Mouse (Mus musculus): Measurements from ENCODE around the gene Ablim1. TPM values are rescaled to one million over a fixed set of nuclear protein-coding genes. Genes with fewer than 3 reads are reported as not detected.

Gene Ablim1
- total and polyA plus RNA-seq, 2 experiments from 2014 or later, result 47.8 to 76.9 TPM

GRCm38 (mm10) chr19:57330309-57330708 is 15.6 kb upstream of the Ablim1 start:
- TF ChIP-seq CTCF (IDR thresholded peaks at IDR 0.05; ENCODE audit: low read depth), result peak; percentile 21; the same call in 1 of the 2 replicates
- Histone ChIP-seq H3K9me3 (ENCODE audit: low read length) (no peaks in the 10 kb centered on the region), H3K4me1 (ENCODE audit: insufficient read depth) (no peaks in the 10 kb centered on the region), H3K36me3 (ENCODE audit: insufficient read depth) (no peaks in the 10 kb centered on the region), H3K4me3 (ENCODE audit: low read depth, low read length) (no peak overlapping the region), H3K4me2 (ENCODE audit: low read depth) (no peak overlapping the region), H3K27ac (ENCODE audit: low read depth, low read length) (no peak overlapping the region), H3K27me3 (ENCODE audit: insufficient read depth, low read length) (no peaks in the 10 kb centered on the region), H3K9ac (no peak overlapping the region)
- DNase-seq (no peak), ATAC-seq (no peak)
- WGBS, result 75% methylated on average over 11 of the region's 11 CpGs

GRCm38 (mm10) chr19:57328792-57329191 is 14.1 kb upstream of the Ablim1 start:
- Histone ChIP-seq H3K27me3 (ENCODE audit: insufficient read depth, low read length) (no peaks in the 10 kb centered on the region), H3K27ac (ENCODE audit: low read depth, low read length) (no peak overlapping the region), H3K9me3 (ENCODE audit: low read length) (no peaks in the 10 kb centered on the region), H3K9ac (no peak overlapping the region), H3K4me2 (ENCODE audit: low read depth) (no peak overlapping the region), H3K36me3 (ENCODE audit: insufficient read depth) (no peaks in the 10 kb centered on the region), H3K4me3 (ENCODE audit: low read depth, low read length) (no peak overlapping the region), H3K4me1 (ENCODE audit: insufficient read depth) (peaks cover 2% of the 10 kb centered on the region; the same call in 1 of the 2 replicates)
- TF ChIP-seq CTCF (IDR thresholded peaks at IDR 0.05; ENCODE audit: low read depth), result peak; percentile 66
- ATAC-seq (no peak), DNase-seq (peak; percentile 52)
- 55% methylated on average over 12 of the region's 12 CpGs for WGBS

DNA sequence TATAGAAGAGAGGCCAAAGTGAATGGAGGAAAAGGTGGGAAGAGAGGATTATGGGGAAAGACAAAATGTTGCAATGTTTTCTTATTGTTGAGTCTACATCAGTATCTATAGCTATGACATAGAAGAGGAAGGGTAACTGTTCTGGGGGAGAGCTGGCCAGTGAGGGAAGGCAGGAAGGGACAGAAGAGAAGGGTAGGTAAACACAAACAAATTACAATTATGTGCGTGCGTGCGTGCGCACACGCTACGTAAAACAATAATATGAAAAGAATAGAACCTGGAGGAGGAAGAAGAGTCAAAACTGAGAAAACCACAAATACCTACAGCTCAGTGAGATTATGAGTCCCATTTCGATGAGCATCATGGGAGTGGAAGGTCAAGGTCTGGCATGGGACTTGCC is 13.6 kb upstream of the Ablim1 start:
- peaks cover 7% of the 10 kb centered on the region; the same call in 1 of the 2 replicates for H3K4me1 ChIP-seq (ENCODE audit: insufficient read depth)
- WGBS, result 97% methylated on average over 7 of the region's 7 CpGs
- TF ChIP-seq CTCF (IDR thresholded peaks at IDR 0.05; ENCODE audit: low read depth), result no peak

DNA sequence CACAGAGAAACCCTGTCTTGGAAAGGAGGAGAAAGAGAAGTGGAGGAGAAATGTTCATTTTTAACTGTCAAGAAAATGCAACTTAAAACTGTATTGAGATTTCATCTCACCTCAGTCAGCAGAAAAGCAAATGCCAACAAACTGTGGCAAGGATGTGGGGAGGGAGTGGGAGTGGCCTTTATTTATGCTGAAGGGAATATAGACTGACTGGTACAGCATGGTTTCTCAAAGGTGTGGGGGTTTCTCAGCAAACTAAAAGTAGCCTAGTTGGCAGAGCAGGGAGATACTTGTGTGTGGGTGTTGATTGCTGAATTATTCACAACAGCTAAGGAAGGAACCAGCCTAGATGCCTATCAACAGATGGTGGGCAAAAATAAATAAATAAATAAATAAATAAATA is 13.0 kb upstream of the Ablim1 start:
- no peak for TF ChIP-seq CTCF (IDR thresholded peaks at IDR 0.05; ENCODE audit: low read depth)
- no peak for ATAC-seq

More for the DNA sequence above, 13.6 kb upstream of the Ablim1 start:
- Histone ChIP-seq H3K27ac (ENCODE audit: low read depth, low read length) (no peak overlapping the region), H3K4me2 (ENCODE audit: low read depth) (no peak overlapping the region), H3K36me3 (ENCODE audit: insufficient read depth) (no peaks in the 10 kb centered on the region), H3K9me3 (ENCODE audit: low read length) (no peaks in the 10 kb centered on the region), H3K27me3 (ENCODE audit: insufficient read depth, low read length) (no peaks in the 10 kb centered on the region), H3K4me3 (ENCODE audit: low read depth, low read length) (no peak overlapping the region), H3K9ac (no peak overlapping the region)
- ATAC-seq (no peak), DNase-seq (no peak)

GRCm38 (mm10) chr19:57325748-57326300 is 11.1 kb upstream of the Ablim1 start:
- WGBS, result 28% methylated on average over 7 of the region's 7 CpGs
- no peak overlapping the region for H3K27ac ChIP-seq (ENCODE audit: low read depth, low read length)

More for the DNA sequence above, 13.0 kb upstream of the Ablim1 start:
- Histone ChIP-seq H3K27me3 (ENCODE audit: insufficient read depth, low read length) (no peaks in the 10 kb centered on the region), H3K27ac (ENCODE audit: low read depth, low read length) (no peak overlapping the region), H3K36me3 (ENCODE audit: insufficient read depth) (no peaks in the 10 kb centered on the region), H3K4me2 (ENCODE audit: low read depth) (no peak overlapping the region), H3K4me3 (ENCODE audit: low read depth, low read length) (no peak overlapping the region), H3K9ac (no peak overlapping the region), H3K9me3 (ENCODE audit: low read length) (no peaks in the 10 kb centered on the region), H3K4me1 (ENCODE audit: insufficient read depth) (peaks cover 7% of the 10 kb centered on the region; the same call in 1 of the 2 replicates)
- no peak for DNase-seq

GRCm38 (mm10) chr19:57323087-57323486 is 8.4 kb upstream of the Ablim1 start:
- H3K27ac ChIP-seq (ENCODE audit: low read depth, low read length), result peak overlapping the region; percentile 66; the same call in 1 of the 2 replicates
- peaks cover 7% of the 10 kb centered on the region; the same call in 1 of the 2 replicates for H3K4me1 ChIP-seq (ENCODE audit: insufficient read depth)
- H3K4me3 ChIP-seq (ENCODE audit: low read depth, low read length), result no peak overlapping the region
- no peaks in the 10 kb centered on the region for H3K36me3 ChIP-seq (ENCODE audit: insufficient read depth)
- no peak overlapping the region for H3K4me2 ChIP-seq (ENCODE audit: low read depth)
- no peaks in the 10 kb centered on the region for H3K9me3 ChIP-seq (ENCODE audit: low read length)
- H3K9ac ChIP-seq, result no peak overlapping the region
- DNase-seq (peak; percentile 71), ATAC-seq (peak; percentile 91)
- TF ChIP-seq CTCF (IDR thresholded peaks at IDR 0.05; ENCODE audit: low read depth), result peak; percentile 57
- WGBS, result 46% methylated on average over 8 of the region's 8 CpGs
- no peaks in the 10 kb centered on the region for H3K27me3 ChIP-seq (ENCODE audit: insufficient read depth, low read length)

More at GRCm38 (mm10) chr19:57325748-57326300, 11.1 kb upstream of the Ablim1 start:
- DNase-seq (peak; percentile 83), ATAC-seq (0 out of 2 replicates have a peak, but pooled peaks have one; percentile 28)
- no peak overlapping the region for H3K4me3 ChIP-seq (ENCODE audit: low read depth, low read length)
- no peaks in the 10 kb centered on the region for H3K36me3 ChIP-seq (ENCODE audit: insufficient read depth)
- H3K4me2 ChIP-seq (ENCODE audit: low read depth), result no peak overlapping the region
- H3K9me3 ChIP-seq (ENCODE audit: low read length), result no peaks in the 10 kb centered on the region
- TF ChIP-seq CTCF (IDR thresholded peaks at IDR 0.05; ENCODE audit: low read depth), result peak; percentile 87
- H3K27me3 ChIP-seq (ENCODE audit: insufficient read depth, low read length), result no peaks in the 10 kb centered on the region
- no peak overlapping the region for H3K9ac ChIP-seq
- H3K4me1 ChIP-seq (ENCODE audit: insufficient read depth), result peaks cover 7% of the 10 kb centered on the region; the same call in 1 of the 2 replicates

GRCm38 (mm10) chr19:57322491-57322890 is 7.8 kb upstream of the Ablim1 start:
- Histone ChIP-seq H3K9me3 (ENCODE audit: low read length) (no peaks in the 10 kb centered on the region), H3K9ac (no peak overlapping the region), H3K4me3 (ENCODE audit: low read depth, low read length) (no peak overlapping the region), H3K27ac (ENCODE audit: low read depth, low read length) (peak overlapping the region; percentile 66; the same call in 1 of the 2 replicates), H3K36me3 (ENCODE audit: insufficient read depth) (no peaks in the 10 kb centered on the region), H3K4me2 (ENCODE audit: low read depth) (no peak overlapping the region), H3K27me3 (ENCODE audit: insufficient read depth, low read length) (no peaks in the 10 kb centered on the region), H3K4me1 (ENCODE audit: insufficient read depth) (peaks cover 7% of the 10 kb centered on the region; the same call in 1 of the 2 replicates)
- ATAC-seq (no peak), DNase-seq (no peak)
- WGBS, result 74% methylated on average over 4 of the region's 4 CpGs
- TF ChIP-seq CTCF (IDR thresholded peaks at IDR 0.05; ENCODE audit: low read depth), result no peak

Measured in forebrain, postnatal 0 days (tissue).